Mouse (Mus musculus) liver, adult 2 months (tissue): Measurements from ENCODE around the gene L3hypdh.

Source experiments
- CTCF ChIP-seq: fragments of 200-500 bp; IDR thresholded peaks from 2 replicates; pipeline ENCODE4 v1.5.1; 2011; ENCODE audit warnings: low read depth, low read length, control low read depth
- POLR2A ChIP-seq: fragments of 200-500 bp; IDR thresholded peaks from 2 replicates; pipeline ENCODE4 v1.6.1; 2011; ENCODE audit warnings: low read length, control low read depth; ENCODE audit not compliant: insufficient read depth; ENCODE audit errors: extremely low read depth

- TF ChIP-seq CTCF (peak; percentile 6; the same call in 1 of the 2 replicates), POLR2A (no peak; the same call in 1 of the 2 replicates)
These were observed at the start of gene L3hypdh, which contains the start of gene Jkamp for GRCm38 (mm10) chr12:72085329-72086165.
